Mouse (Mus musculus) kidney, adult 2 months (tissue): ENCODE results near the gene Sufu. TPM values are rescaled to one million over a fixed set of nuclear protein-coding genes. Genes with fewer than 3 reads are reported as not detected.

Source experiments
- DNase-seq: peaks from one replicate; pipeline ENCODE4 v3.0.0; 2021
- H3K27ac ChIP-seq: fragments of 200-500 bp; 2 replicates; pipeline ENCODE4 v1.5.1; 2012; ENCODE audit warnings: low read depth, low read length, control low read depth, inconsistent platforms; ENCODE audit not compliant: insufficient read depth
- H3K27me3 ChIP-seq: fragments of 200-500 bp; replicated peaks from 2 replicates; pipeline ENCODE4 v1.6.1; 2012; ENCODE audit warnings: mild to moderate bottlenecking, moderate library complexity, low read length, inconsistent platforms; ENCODE audit not compliant: control insufficient read depth, insufficient read depth
- H3K36me3 ChIP-seq: fragments of 200-500 bp; 2 replicates; pipeline ENCODE4 v1.6.1; 2012; ENCODE audit warnings: mild to moderate bottlenecking, moderate library complexity, low read length, inconsistent platforms; ENCODE audit not compliant: control insufficient read depth, insufficient read depth
- H3K4me1 ChIP-seq: fragments of 200-500 bp; 2 replicates; pipeline ENCODE4 v1.6.1; 2011; ENCODE audit warnings: low read length; ENCODE audit not compliant: control insufficient read depth, insufficient read depth
- H3K4me3 ChIP-seq: fragments of 200-500 bp; 2 replicates; pipeline ENCODE4 v1.5.1; 2011; ENCODE audit warnings: mild to moderate bottlenecking, low read depth, low read length, control low read depth; ENCODE audit not compliant: insufficient read depth
- CTCF ChIP-seq: fragments of 200-500 bp; conservative IDR thresholded peaks from 2 replicates; pipeline ENCODE4 v1.5.1; 2011; ENCODE audit warnings: low read depth, mild to moderate bottlenecking, control low read depth, low read length, moderate library complexity, mixed read lengths; ENCODE audit not compliant: insufficient read depth, insufficient read length
- POLR2A ChIP-seq: fragments of 200-500 bp; IDR thresholded peaks from one replicate; pipeline ENCODE4 v1.6.1; 2011; ENCODE audit warnings: low read depth, low read length, control low read depth
- WGBS: fragments of 180-500 bp; shearing (Covaris S2); methylation state at CpG from one replicate; pipeline ENCODE4 v1.1.7; 2018; 5-methylcytosine and 5-hydroxymethylcytosine counted together
- polyA plus RNA-seq: library from polyadenylated mRNA; depleted of rRNA; stranded (reverse); fragments of >200 nt; gene quantifications from 2 replicates; pipeline ENCODE4 v1.2.3, GENCODE M21; 2012

Sufu gene
- polyA plus RNA-seq, 1 experiment, result 38.2 TPM

- peak overlapping the region; percentile 74 for H3K27ac ChIP-seq
- TF ChIP-seq POLR2A (no peak), CTCF (no peak)
- no peaks in the 10 kb centered on the region for H3K27me3 ChIP-seq
- peaks cover 53% of the 10 kb centered on the region for H3K4me1 ChIP-seq
- no peak for DNase-seq
- 28% methylated on average over 20 of the region's 20 CpGs for WGBS
- H3K4me3 ChIP-seq, result no peak overlapping the region
- 0 out of 2 replicates have a peak, but pooled peaks cover 1% of the 10 kb centered on the region for H3K36me3 ChIP-seq
These were observed 57.6 kb downstream of the Sufu start for GRCm38 (mm10) chr19:46454126-46454880.

GRCm38 (mm10) chr19:46455032-46455431, 58.3 kb downstream of the Sufu start:
- WGBS, result 16% methylated on average over 1 of the region's 1 CpGs
- Histone ChIP-seq H3K27ac (peak overlapping the region; percentile 74), H3K27me3 (no peaks in the 10 kb centered on the region), H3K4me3 (no peak overlapping the region), H3K4me1 (peaks cover 60% of the 10 kb centered on the region), H3K36me3 (0 out of 2 replicates have a peak, but pooled peaks cover 1% of the 10 kb centered on the region)
- TF ChIP-seq CTCF (no peak), POLR2A (no peak)
- DNase-seq, result peak; percentile 79

GRCm38 (mm10) chr19:46455556-46455955, 58.9 kb downstream of the Sufu start:
- Histone ChIP-seq H3K27me3 (no peaks in the 10 kb centered on the region), H3K27ac (peak overlapping the region; percentile 74), H3K4me3 (no peak overlapping the region), H3K36me3 (0 out of 2 replicates have a peak, but pooled peaks cover 1% of the 10 kb centered on the region), H3K4me1 (peaks cover 61% of the 10 kb centered on the region)
- 67% methylated on average over 8 of the region's 8 CpGs for WGBS
- TF ChIP-seq POLR2A, result no peak
- no peak for TF ChIP-seq CTCF
- DNase-seq, result no peak

GRCm38 (mm10) chr19:46456018-46456735, 59.5 kb downstream of the Sufu start:
- no peaks in the 10 kb centered on the region for H3K27me3 ChIP-seq
- peak overlapping the region; percentile 74 for H3K27ac ChIP-seq
- peak; percentile 93 for DNase-seq
- H3K4me3 ChIP-seq, result no peak overlapping the region
- 47% methylated on average over 5 of the region's 5 CpGs for WGBS
- TF ChIP-seq POLR2A (no peak), CTCF (no peak)
- peaks cover 61% of the 10 kb centered on the region for H3K4me1 ChIP-seq
- 0 out of 2 replicates have a peak, but pooled peaks cover 1% of the 10 kb centered on the region for H3K36me3 ChIP-seq

- WGBS, result 63% methylated on average over 5 of the region's 5 CpGs
- no peak for DNase-seq
- H3K27ac ChIP-seq, result peak overlapping the region; percentile 1; the same call in 1 of the 2 replicates
These were observed 61.1 kb downstream of the Sufu start for GRCm38 (mm10) chr19:46457798-46458197.

GRCm38 (mm10) chr19:46459256-46459655, 62.6 kb downstream of the Sufu start:
- DNase-seq, result no peak
- Histone ChIP-seq H3K4me1 (peaks cover 38% of the 10 kb centered on the region), H3K27ac (peak overlapping the region; percentile 73), H3K36me3 (no peaks in the 10 kb centered on the region), H3K4me3 (no peak overlapping the region), H3K27me3 (no peaks in the 10 kb centered on the region)
- WGBS, result 46% methylated on average over 10 of the region's 10 CpGs
- TF ChIP-seq POLR2A (no peak), CTCF (no peak)

More at GRCm38 (mm10) chr19:46457798-46458197, 61.1 kb downstream of the Sufu start:
- Histone ChIP-seq H3K27me3 (no peaks in the 10 kb centered on the region), H3K4me3 (no peak overlapping the region), H3K4me1 (peaks cover 47% of the 10 kb centered on the region), H3K36me3 (0 out of 2 replicates have a peak, but pooled peaks cover 1% of the 10 kb centered on the region)
- TF ChIP-seq CTCF, result no peak
- TF ChIP-seq POLR2A, result no peak

GRCm38 (mm10) chr19:46459889-46460288, 63.2 kb downstream of the Sufu start:
- no peaks in the 10 kb centered on the region for H3K27me3 ChIP-seq
- TF ChIP-seq POLR2A (no peak), CTCF (no peak)
- H3K4me1 ChIP-seq, result peaks cover 33% of the 10 kb centered on the region
- DNase-seq, result peak; percentile 68
- no peaks in the 10 kb centered on the region for H3K36me3 ChIP-seq
- WGBS, result 51% methylated on average over 2 of the region's 2 CpGs
- peak overlapping the region; percentile 64; the same call in 1 of the 2 replicates for H3K27ac ChIP-seq
- H3K4me3 ChIP-seq, result no peak overlapping the region
